Mouse (Mus musculus) MEL (cell line): Measurements from ENCODE around the gene Phf21a.

ENCODE experiments used
- CHD2 ChIP-seq: IDR thresholded peaks from 2 replicates; pipeline ENCODE4 v1.6.1; 2011; ENCODE audit warnings: low read length, improper control_type of control experiment
- CTCF ChIP-seq, 3 experiments: IDR thresholded peaks in 2 of 3; conservative IDR thresholded peaks in 1 of 3; 2 replicates each; pipeline ENCODE4 v1.5.1; 2011 to 2012; ENCODE audit warnings: low read length in 3 of 3, low read depth in 2 of 3, mild to moderate bottlenecking in 2 of 3, improper control_type of control experiment in 1 of 3, inconsistent platforms in 1 of 3, mixed read lengths in 1 of 3, moderate library complexity in 1 of 3; ENCODE audit not compliant: control insufficient read depth in 1 of 3, insufficient read depth in 1 of 3, poor library complexity in 1 of 3, severe bottlenecking in 1 of 3
- E2F4 ChIP-seq: IDR thresholded peaks from 2 replicates; pipeline ENCODE4 v1.6.1; 2011; ENCODE audit warnings: low read depth, low read length, improper control_type of control experiment, borderline replicate concordance
- MAX ChIP-seq: IDR thresholded peaks from 2 replicates; pipeline ENCODE4 v1.6.1; 2011; ENCODE audit warnings: low read length, improper control_type of control experiment
- MXI1 ChIP-seq: IDR thresholded peaks from 2 replicates; pipeline ENCODE4 v1.6.1; 2011; ENCODE audit warnings: mild to moderate bottlenecking, low read depth, low read length, improper control_type of control experiment
- MYC ChIP-seq: IDR thresholded peaks from 2 replicates; pipeline ENCODE4 v1.6.1; 2011; ENCODE audit warnings: low read depth, mild to moderate bottlenecking, low read length, improper control_type of control experiment, moderate library complexity
- RCOR1 ChIP-seq: IDR thresholded peaks from 2 replicates; pipeline ENCODE4 v1.6.1; 2012; ENCODE audit warnings: low read depth, mild to moderate bottlenecking, inconsistent platforms, low read length, improper control_type of control experiment
- TAL1 ChIP-seq: IDR thresholded peaks from 2 replicates; pipeline ENCODE4 v1.6.1; 2012; ENCODE audit warnings: mild to moderate bottlenecking, inconsistent platforms, low read length, moderate library complexity, mixed read lengths
- TCF12 ChIP-seq: IDR thresholded peaks from 2 replicates; pipeline ENCODE4 v1.6.1; 2014; ENCODE audit warnings: low read depth, mild to moderate bottlenecking, inconsistent platforms, low read length, improper control_type of control experiment, moderate library complexity
- ZC3H11A ChIP-seq: IDR thresholded peaks from 2 replicates; pipeline ENCODE4 v1.6.1; 2012; ENCODE audit warnings: low read depth, mild to moderate bottlenecking, inconsistent platforms, low read length, improper control_type of control experiment

- TF ChIP-seq TAL1 (no peak), CHD2 (no peak), TCF12 (no peak), E2F4 (no peak), MAX (no peak), MYC (no peak), CTCF (IDR thresholded peaks at IDR 0.05 in 2 of 3, conservative IDR thresholded peaks at IDR 0.05 in 1 of 3; ENCODE audit: control insufficient read depth in 1 of 3, insufficient read depth in 1 of 3, low read depth in 2 of 3, low read length in 3 of 3, poor library complexity in 1 of 3, severe bottlenecking in 1 of 3) (no peak), RCOR1 (no peak), MXI1 (no peak), ZC3H11A (no peak)
Observed at GRCm38 (mm10) chr2:92360893-92361292, 268.0 kb downstream of the Phf21a start.
